ENCODE assay signal across 7 mouse cellular contexts in the genomic region with DNA sequence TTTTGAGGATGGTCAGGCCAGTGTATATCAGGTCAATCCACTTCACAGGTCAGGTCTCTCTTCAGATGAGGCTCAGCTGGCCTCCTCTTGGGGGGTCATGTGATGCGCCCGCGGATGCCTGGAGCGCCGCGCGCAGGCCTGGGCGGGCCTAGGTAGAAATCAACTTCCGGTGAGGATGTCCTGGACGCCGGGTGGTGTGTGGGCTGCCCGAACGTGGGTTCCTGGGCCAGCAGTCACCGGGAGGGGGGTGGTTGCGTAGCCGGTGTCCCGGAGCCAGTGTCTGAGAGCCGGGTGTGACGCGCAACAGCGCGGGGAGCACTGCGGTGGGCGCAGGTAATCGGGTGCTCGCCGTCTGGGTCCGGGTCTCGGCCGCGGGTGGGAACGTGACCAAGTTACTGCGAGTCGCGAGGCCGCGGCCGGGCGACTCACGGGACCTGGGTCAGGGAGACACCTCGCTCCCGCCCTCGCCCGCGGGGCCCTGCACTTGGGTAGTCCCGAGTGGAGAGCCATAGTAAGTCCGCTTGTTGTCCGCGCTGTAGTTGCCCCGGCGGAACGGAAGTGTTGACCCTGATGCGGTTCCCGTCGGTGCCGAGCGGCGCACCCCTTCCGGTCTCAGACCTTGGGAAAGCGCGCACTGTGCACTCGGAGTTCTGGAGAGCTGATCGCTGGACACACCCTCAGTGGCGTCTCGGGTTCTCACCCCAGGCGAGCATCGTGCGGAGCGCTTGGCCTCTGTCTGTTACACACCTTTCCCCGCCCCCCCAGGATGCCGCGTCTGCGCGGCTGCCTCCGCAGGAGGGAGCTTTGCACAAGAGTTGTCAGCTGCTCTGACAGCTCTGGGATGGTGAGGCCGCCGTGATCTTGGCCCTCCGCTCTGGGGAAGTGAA. TPM values are rescaled to one million over a fixed set of nuclear protein-coding genes. Genes with fewer than 3 reads are reported as not detected.
DNase-seq lines count a peak whose midpoint lies in the region; ATAC-seq and TF ChIP-seq lines count a peak whose summit lies in the region.

A gene (plus strand): TSS at position 102 of the 887 bp plus-strand sequence.

- peak; percentile 44 for TF ChIP-seq CTCF in intestine, postnatal 0 days (IDR thresholded peaks at IDR 0.05; ENCODE audit: low read depth)
- peak; percentile 4; the same call in 1 of the 2 replicates for TF ChIP-seq CTCF in small intestine, adult 2 months (IDR thresholded peaks at IDR 0.05; ENCODE audit: extremely low read depth, insufficient read length, insufficient replicate concordance, low read depth, low read length)

- H3K27ac ChIP-seq in embryonic facial prominence, embryonic 10.5 days (replicated peaks): peak within 1 kb of the TSS; percentile 96
- peak within 1 kb of the TSS; percentile 95 for H3K27ac ChIP-seq in intestine, postnatal 0 days (ENCODE audit: low read depth, low read length)
- H3K27ac ChIP-seq in midbrain, embryonic 12.5 days (replicated peaks): peak within 1 kb of the TSS; percentile 75
- H3K27ac ChIP-seq in small intestine, adult 2 months (ENCODE audit: insufficient read depth, low read depth, low read length): peak within 1 kb of the TSS; percentile 80

- H3K36me3 ChIP-seq in embryonic facial prominence, embryonic 10.5 days (replicated peaks): no peaks in the 10 kb centered on the region
- no peaks in the 10 kb centered on the region for H3K36me3 ChIP-seq in intestine, postnatal 0 days (ENCODE audit: control insufficient read depth, insufficient read depth)
- no peaks in the 10 kb centered on the region for H3K36me3 ChIP-seq in midbrain, embryonic 12.5 days
- H3K36me3 ChIP-seq in small intestine, adult 2 months (ENCODE audit: control insufficient read depth, insufficient read depth, low read length): no peaks in the 10 kb centered on the region

- H3K4me3 ChIP-seq in embryonic facial prominence, embryonic 10.5 days: peak within 1 kb of the TSS; percentile 85
- peak within 1 kb of the TSS; percentile 75 for H3K4me3 ChIP-seq in intestine, postnatal 0 days (ENCODE audit: low read depth, low read length)
- H3K4me3 ChIP-seq in midbrain, embryonic 12.5 days: peak within 1 kb of the TSS; percentile 82
- H3K4me3 ChIP-seq in small intestine, adult 2 months (ENCODE audit: low read depth, low read length): peak within 1 kb of the TSS; percentile 91

- peak; percentile 94 for DNase-seq in adrenal gland, postnatal 10 days
- peak; percentile 93 for DNase-seq in embryonic facial prominence, embryonic 10.5 days (ENCODE audit: low spot score)
- peak; percentile 41 for DNase-seq in gonadal fat pad, adult 2 months (ENCODE audit: low read depth)
- DNase-seq in left cerebral cortex, postnatal 4 days: peak; percentile 90

- H3K9ac ChIP-seq in intestine, postnatal 0 days (ENCODE audit: low read depth, low read length): peak within 1 kb of the TSS; percentile 90
- H3K9ac ChIP-seq in midbrain, embryonic 12.5 days (replicated peaks): peak within 1 kb of the TSS; percentile 58

- TF ChIP-seq POLR2A in small intestine, adult 2 months (IDR thresholded peaks at IDR 0.05; ENCODE audit: low read depth, low read length): peak; percentile 26; the same call in 1 of the 2 replicates

- H3K27me3 ChIP-seq in embryonic facial prominence, embryonic 10.5 days (replicated peaks; ENCODE audit: low read depth, poor library complexity, severe bottlenecking): no peaks in the 10 kb centered on the region
- no peaks in the 10 kb centered on the region for H3K27me3 ChIP-seq in intestine, postnatal 0 days (replicated peaks; ENCODE audit: control insufficient read depth, insufficient read depth, low read length)
- H3K27me3 ChIP-seq in midbrain, embryonic 12.5 days: no peaks in the 10 kb centered on the region; the same call in 1 of the 2 replicates
- no peaks in the 10 kb centered on the region for H3K27me3 ChIP-seq in small intestine, adult 2 months (ENCODE audit: control insufficient read depth, insufficient read depth, low read length)

- WGBS in embryonic facial prominence, embryonic 10.5 days: under 1% methylated on average over 78 of the region's 78 CpGs
- WGBS in intestine, postnatal 0 days: under 1% methylated on average over 78 of the region's 78 CpGs
- under 1% methylated on average over 78 of the region's 78 CpGs for WGBS in midbrain, embryonic 12.5 days
- under 1% methylated on average over 77 of the region's 78 CpGs for WGBS in small intestine, adult 2 months

- intact Hi-C loops in left cerebral cortex, postnatal 4 days (cut with DNase I): no loop called here

- peak within 1 kb of the TSS; percentile 82 for H3K4me2 ChIP-seq in intestine, postnatal 0 days (replicated peaks; ENCODE audit: low read depth)
- peak within 1 kb of the TSS; percentile 76 for H3K4me2 ChIP-seq in midbrain, embryonic 12.5 days (replicated peaks)

- no peaks in the 10 kb centered on the region for H3K9me3 ChIP-seq in embryonic facial prominence, embryonic 10.5 days
- no peaks in the 10 kb centered on the region for H3K9me3 ChIP-seq in intestine, postnatal 0 days (ENCODE audit: control insufficient read depth)
- H3K9me3 ChIP-seq in midbrain, embryonic 12.5 days: no peaks in the 10 kb centered on the region

- ATAC-seq in intestine, postnatal 0 days: peak; percentile 99
- peak; percentile 97 for ATAC-seq in midbrain, embryonic 12.5 days (ENCODE audit: low FRiP score, low read depth)

- H3K4me1 ChIP-seq in embryonic facial prominence, embryonic 10.5 days: peaks cover 11% of the 10 kb centered on the region
- H3K4me1 ChIP-seq in intestine, postnatal 0 days (replicated peaks; ENCODE audit: control insufficient read depth, insufficient read depth, low read length): no peaks in the 10 kb centered on the region
- peaks cover 5% of the 10 kb centered on the region for H3K4me1 ChIP-seq in midbrain, embryonic 12.5 days
- peaks cover 8% of the 10 kb centered on the region; the same call in 1 of the 2 replicates for H3K4me1 ChIP-seq in small intestine, adult 2 months (ENCODE audit: control insufficient read depth, insufficient read depth, insufficient read length, low read length)

RNA-seq across cellular contexts. Expression of the gene that starts here (rescaled TPM):
- total RNA-seq in adrenal gland, postnatal 10 days (2021): 10 to 100 TPM; 29.2 to 33.3 TPM
- polyA plus RNA-seq in embryonic facial prominence, embryonic 10.5 days (2016; fragmentation: Nextera tagmentation; extraction: Ambion mirVana): 27.0 and 29.7 TPM in 2 replicates
- polyA plus RNA-seq in gonadal fat pad, adult 2 months (2012; rRNA removed): 31.9 and 37.2 TPM in 2 replicates
- 18.8 and 19.0 TPM in 2 replicates for polyA plus RNA-seq in intestine, postnatal 0 days (2015; fragmentation: Nextera tagmentation; extraction: Ambion mirVana)
- 10 to 100 TPM; 22.4 to 25.3 TPM for total RNA-seq in left cerebral cortex, postnatal 4 days (2021)
- 32.0 and 33.0 TPM in 2 replicates for polyA plus RNA-seq in midbrain, embryonic 12.5 days (2016; fragmentation: Nextera tagmentation; extraction: Ambion mirVana)
- 5.6 and 13.7 TPM in 2 replicates for polyA plus RNA-seq in small intestine, adult 2 months (2012; rRNA removed)

Comparison
In these comparisons a context has a peak if more than half of its experiments do, and no peak if none do; other contexts are left out.
1. Peak in every context shown above with its lines: DNase-seq, ATAC-seq, H3K4me3 ChIP-seq and H3K27ac ChIP-seq.
2. DNase-seq: peak in every context shown above with its lines; median percentile 94 in adrenal gland, postnatal 10 days; 93 in embryonic facial prominence, embryonic 10.5 days; 90 in left cerebral cortex, postnatal 4 days; 41 in gonadal fat pad, adult 2 months.